Mouse (Mus musculus): ENCODE measurements around the gene P3h4. TPM values are rescaled to one million over a fixed set of nuclear protein-coding genes. Genes with fewer than 3 reads are reported as not detected.

Gene P3h4
- polyA plus RNA-seq, 1 experiment from 2014 or later: 68.8 TPM

- H3K27ac ChIP-seq (ENCODE audit: low read length): peak overlapping the region; percentile 93
- ATAC-seq (ENCODE audit: low read depth): no peak
- H3K4me1 ChIP-seq (replicated peaks; ENCODE audit: control insufficient read depth, insufficient read depth, low read length): peaks cover 58% of the 10 kb centered on the region
- peak overlapping the region; percentile 86 for H3K4me3 ChIP-seq (ENCODE audit: low read length)
- H3K4me2 ChIP-seq (ENCODE audit: low read depth, low read length): peak overlapping the region; percentile 59
- no peaks in the 10 kb centered on the region for H3K27me3 ChIP-seq (ENCODE audit: control insufficient read depth, insufficient read depth, low read depth, low read length)
- 1% methylated on average over 42 of the region's 42 CpGs for WGBS
- no peaks in the 10 kb centered on the region for H3K9me3 ChIP-seq (ENCODE audit: control insufficient read depth, low read length)
- H3K36me3 ChIP-seq (ENCODE audit: control insufficient read depth, insufficient read depth, low read length): no peaks in the 10 kb centered on the region
- peak overlapping the region; percentile 88 for H3K9ac ChIP-seq (ENCODE audit: low read length)
Observed at GRCm38 (mm10) chr11:100396886-100397599, 17.6 kb downstream of the P3h4 start.

- Histone ChIP-seq H3K4me2 (ENCODE audit: low read depth, low read length) (peak overlapping the region; percentile 59), H3K4me3 (ENCODE audit: low read length) (peak overlapping the region; percentile 86), H3K9ac (ENCODE audit: low read length) (peak overlapping the region; percentile 88), H3K4me1 (replicated peaks; ENCODE audit: control insufficient read depth, insufficient read depth, low read length) (peaks cover 66% of the 10 kb centered on the region), H3K27me3 (ENCODE audit: control insufficient read depth, insufficient read depth, low read depth, low read length) (no peaks in the 10 kb centered on the region), H3K27ac (ENCODE audit: low read length) (peak overlapping the region; percentile 93), H3K36me3 (ENCODE audit: control insufficient read depth, insufficient read depth, low read length) (no peaks in the 10 kb centered on the region), H3K9me3 (ENCODE audit: control insufficient read depth, low read length) (no peaks in the 10 kb centered on the region)
- WGBS: 23% methylated on average over 17 of the region's 17 CpGs
- no peak for ATAC-seq (ENCODE audit: low read depth)
Observed at GRCm38 (mm10) chr11:100395861-100396631, 18.6 kb downstream of the P3h4 start.

GRCm38 (mm10) chr11:100395200-100395599 is 19.4 kb downstream of the P3h4 start:
- 16% methylated on average over 11 of the region's 11 CpGs for WGBS
- Histone ChIP-seq H3K9ac (ENCODE audit: low read length) (peak overlapping the region; percentile 88), H3K4me2 (ENCODE audit: low read depth, low read length) (peak overlapping the region; percentile 59), H3K4me3 (ENCODE audit: low read length) (peak overlapping the region; percentile 86), H3K27me3 (ENCODE audit: control insufficient read depth, insufficient read depth, low read depth, low read length) (no peaks in the 10 kb centered on the region), H3K36me3 (ENCODE audit: control insufficient read depth, insufficient read depth, low read length) (no peaks in the 10 kb centered on the region), H3K9me3 (ENCODE audit: control insufficient read depth, low read length) (no peaks in the 10 kb centered on the region), H3K27ac (ENCODE audit: low read length) (peak overlapping the region; percentile 93), H3K4me1 (replicated peaks; ENCODE audit: control insufficient read depth, insufficient read depth, low read length) (peaks cover 74% of the 10 kb centered on the region)
- ATAC-seq (ENCODE audit: low read depth): no peak

GRCm38 (mm10) chr11:100394353-100395074 is 20.1 kb downstream of the P3h4 start:
- peak overlapping the region; percentile 93 for H3K27ac ChIP-seq (ENCODE audit: low read length)
- H3K4me3 ChIP-seq (ENCODE audit: low read length): peak overlapping the region; percentile 86
- H3K9ac ChIP-seq (ENCODE audit: low read length): peak overlapping the region; percentile 88; the same call in 1 of the 2 replicates
- H3K27me3 ChIP-seq (ENCODE audit: control insufficient read depth, insufficient read depth, low read depth, low read length): no peaks in the 10 kb centered on the region
- H3K36me3 ChIP-seq (ENCODE audit: control insufficient read depth, insufficient read depth, low read length): no peaks in the 10 kb centered on the region
- 42% methylated on average over 5 of the region's 5 CpGs for WGBS
- H3K4me1 ChIP-seq (replicated peaks; ENCODE audit: control insufficient read depth, insufficient read depth, low read length): peaks cover 79% of the 10 kb centered on the region
- no peak for ATAC-seq (ENCODE audit: low read depth)
- H3K9me3 ChIP-seq (ENCODE audit: control insufficient read depth, low read length): no peaks in the 10 kb centered on the region
- H3K4me2 ChIP-seq (ENCODE audit: low read depth, low read length): peak overlapping the region; percentile 59

GRCm38 (mm10) chr11:100393733-100394132 is 20.9 kb downstream of the P3h4 start:
- Histone ChIP-seq H3K27ac (ENCODE audit: low read length) (no peak overlapping the region), H3K27me3 (ENCODE audit: control insufficient read depth, insufficient read depth, low read depth, low read length) (no peaks in the 10 kb centered on the region), H3K9me3 (ENCODE audit: control insufficient read depth, low read length) (no peaks in the 10 kb centered on the region), H3K4me1 (replicated peaks; ENCODE audit: control insufficient read depth, insufficient read depth, low read length) (peaks cover 83% of the 10 kb centered on the region), H3K4me3 (ENCODE audit: low read length) (no peak overlapping the region), H3K4me2 (ENCODE audit: low read depth, low read length) (no peak overlapping the region), H3K36me3 (ENCODE audit: control insufficient read depth, insufficient read depth, low read length) (no peaks in the 10 kb centered on the region), H3K9ac (ENCODE audit: low read length) (no peak overlapping the region)
- 50% methylated on average over 7 of the region's 7 CpGs for WGBS
- no peak for ATAC-seq (ENCODE audit: low read depth)

- Histone ChIP-seq H3K27ac (ENCODE audit: low read length) (0 out of 2 replicates have a peak overlapping the region, but pooled peaks have one; percentile 10), H3K27me3 (ENCODE audit: control insufficient read depth, insufficient read depth, low read depth, low read length) (no peaks in the 10 kb centered on the region), H3K4me2 (ENCODE audit: low read depth, low read length) (0 out of 2 replicates have a peak overlapping the region, but pooled peaks have one; percentile 4), H3K4me1 (replicated peaks; ENCODE audit: control insufficient read depth, insufficient read depth, low read length) (peaks cover 84% of the 10 kb centered on the region), H3K9ac (ENCODE audit: low read length) (no peak overlapping the region), H3K36me3 (ENCODE audit: control insufficient read depth, insufficient read depth, low read length) (no peaks in the 10 kb centered on the region), H3K9me3 (ENCODE audit: control insufficient read depth, low read length) (no peaks in the 10 kb centered on the region), H3K4me3 (ENCODE audit: low read length) (no peak overlapping the region)
- WGBS: 68% methylated on average over 5 of the region's 5 CpGs
- no peak for ATAC-seq (ENCODE audit: low read depth)
Observed at GRCm38 (mm10) chr11:100392958-100393357, 21.7 kb downstream of the P3h4 start.

GRCm38 (mm10) chr11:100391884-100392345 is 22.7 kb downstream of the P3h4 start:
- WGBS: 93% methylated on average over 7 of the region's 7 CpGs
- Histone ChIP-seq H3K9ac (ENCODE audit: low read length) (no peak overlapping the region), H3K4me1 (replicated peaks; ENCODE audit: control insufficient read depth, insufficient read depth, low read length) (peaks cover 93% of the 10 kb centered on the region), H3K36me3 (ENCODE audit: control insufficient read depth, insufficient read depth, low read length) (no peaks in the 10 kb centered on the region), H3K4me2 (ENCODE audit: low read depth, low read length) (no peak overlapping the region), H3K27me3 (ENCODE audit: control insufficient read depth, insufficient read depth, low read depth, low read length) (no peaks in the 10 kb centered on the region), H3K9me3 (ENCODE audit: control insufficient read depth, low read length) (no peaks in the 10 kb centered on the region), H3K4me3 (ENCODE audit: low read length) (no peak overlapping the region), H3K27ac (ENCODE audit: low read length) (peak overlapping the region; percentile 92)
- ATAC-seq (ENCODE audit: low read depth): no peak

GRCm38 (mm10) chr11:100391081-100391883 is 23.4 kb downstream of the P3h4 start:
- 30% methylated on average over 9 of the region's 9 CpGs for WGBS
- H3K4me2 ChIP-seq (ENCODE audit: low read depth, low read length): 0 out of 2 replicates have a peak overlapping the region, but pooled peaks have one; percentile 13
- no peaks in the 10 kb centered on the region for H3K36me3 ChIP-seq (ENCODE audit: control insufficient read depth, insufficient read depth, low read length)
- no peak overlapping the region for H3K9ac ChIP-seq (ENCODE audit: low read length)
- no peaks in the 10 kb centered on the region for H3K27me3 ChIP-seq (ENCODE audit: control insufficient read depth, insufficient read depth, low read depth, low read length)
- H3K4me3 ChIP-seq (ENCODE audit: low read length): no peak overlapping the region
- peaks cover 96% of the 10 kb centered on the region for H3K4me1 ChIP-seq (replicated peaks; ENCODE audit: control insufficient read depth, insufficient read depth, low read length)
- peak; percentile 67 for ATAC-seq (ENCODE audit: low read depth)
- H3K27ac ChIP-seq (ENCODE audit: low read length): peak overlapping the region; percentile 92
- H3K9me3 ChIP-seq (ENCODE audit: control insufficient read depth, low read length): no peaks in the 10 kb centered on the region
